14 mouse cellular contexts compared by ENCODE assay signal in the genomic region with DNA sequence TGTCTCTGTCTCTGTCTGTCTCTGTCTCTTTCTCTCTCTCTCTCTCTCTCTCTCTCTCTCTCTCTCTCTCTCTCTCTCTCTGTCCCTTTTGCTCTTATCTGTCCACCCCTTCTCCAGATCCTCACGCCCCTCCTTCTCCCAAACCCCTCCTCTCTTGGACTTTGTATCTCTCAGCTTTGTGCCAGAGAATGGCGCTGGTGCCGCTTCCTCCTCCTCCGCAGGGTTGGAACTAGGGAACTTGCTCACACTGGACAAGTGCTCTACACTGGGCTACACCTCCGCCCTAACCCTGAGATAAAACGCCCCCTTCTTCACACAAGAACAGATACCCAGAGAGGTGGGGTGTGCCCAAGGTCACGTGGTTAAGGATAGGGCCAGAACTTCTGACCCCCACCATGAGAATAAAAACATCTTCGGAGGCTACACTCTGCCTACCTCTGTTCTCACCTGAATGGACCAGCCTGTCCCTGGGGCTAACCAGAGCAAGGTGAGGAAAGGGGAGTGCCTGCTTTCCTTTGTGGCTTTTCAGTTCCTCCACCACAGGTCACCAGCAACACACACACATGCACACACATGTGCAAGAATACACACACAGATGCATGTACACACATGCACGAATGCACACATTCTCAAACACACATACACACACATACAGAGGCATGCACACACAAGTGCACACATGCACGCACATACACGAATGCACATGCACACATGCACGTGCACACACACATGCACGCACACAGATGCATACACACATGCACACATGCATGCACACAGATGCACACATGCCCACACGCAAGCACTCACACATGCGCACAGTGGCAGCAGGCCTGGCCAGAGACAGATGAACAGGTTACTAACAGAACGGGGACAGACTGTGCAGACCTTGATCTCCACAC. TPM values are rescaled to one million over a fixed set of nuclear protein-coding genes. Genes with fewer than 3 reads are reported as not detected.
A peak's percentile ranks its signal among the peaks of the same experiment; 100 is the strongest.
DNase-seq lines count a peak whose midpoint lies in the region; ATAC-seq lines count a peak whose summit lies in the region.
"Had no signal": no experiment of that assay in that cellular context is flagged by ENCODE, and none has a peak within 500 bp of the region (broad histone marks: within the 10 kb centered on the region; RNA-seq: fewer than 3 reads in every experiment).

No protein-coding gene starts in this region.

- H3K9ac ChIP-seq in lung, embryonic 16.5 days (ENCODE audit: low read length): no peak overlapping the region
- H3K9ac ChIP-seq in embryonic facial prominence, embryonic 15.5 days: no peak overlapping the region
- no peak overlapping the region for H3K9ac ChIP-seq in limb, embryonic 11.5 days (ENCODE audit: low read length)
- H3K9ac ChIP-seq: forebrain, embryonic 15.5 days; heart, embryonic 15.5 days; hindbrain, embryonic 15.5 days had no signal

- peak overlapping the region; percentile 91 for H3K27ac ChIP-seq in lung, embryonic 16.5 days (ENCODE audit: low read length)
- H3K27ac ChIP-seq in embryonic facial prominence, embryonic 15.5 days (replicated peaks): peak overlapping the region; percentile 85; the same call in 1 of the 2 replicates
- peak overlapping the region; percentile 21; the same call in 1 of the 2 replicates for H3K27ac ChIP-seq in limb, embryonic 11.5 days (replicated peaks; ENCODE audit: low read depth, low read length)
- H3K27ac ChIP-seq: forebrain, embryonic 15.5 days; heart, embryonic 15.5 days; hindbrain, embryonic 15.5 days; layer of hippocampus, adult 2 months had no signal

- no peak overlapping the region for H3K4me3 ChIP-seq in lung, embryonic 16.5 days (ENCODE audit: low read length)
- H3K4me3 ChIP-seq in embryonic facial prominence, embryonic 15.5 days (replicated peaks): no peak overlapping the region
- no peak overlapping the region for H3K4me3 ChIP-seq in limb, embryonic 11.5 days (ENCODE audit: low read depth, low read length)
- H3K4me3 ChIP-seq: forebrain, embryonic 15.5 days; heart, embryonic 15.5 days; hindbrain, embryonic 15.5 days; layer of hippocampus, adult 2 months had no signal

- no peaks in the 10 kb centered on the region for H3K9me3 ChIP-seq in lung, embryonic 16.5 days (ENCODE audit: control insufficient read depth, low read length)
- no peaks in the 10 kb centered on the region for H3K9me3 ChIP-seq in embryonic facial prominence, embryonic 15.5 days (replicated peaks)
- no peaks in the 10 kb centered on the region for H3K9me3 ChIP-seq in limb, embryonic 11.5 days (ENCODE audit: control insufficient read depth, low read length)
- H3K9me3 ChIP-seq: forebrain, embryonic 15.5 days; heart, embryonic 15.5 days; hindbrain, embryonic 15.5 days had no signal

- WGBS in lung, embryonic 16.5 days: 69% methylated on average over 16 of the region's 16 CpGs
- 83% methylated on average over 16 of the region's 16 CpGs for WGBS in embryonic facial prominence, embryonic 15.5 days
- WGBS in limb, embryonic 11.5 days: 88% methylated on average over 16 of the region's 16 CpGs

- H3K27me3 ChIP-seq in lung, embryonic 16.5 days (ENCODE audit: control insufficient read depth, insufficient read depth, low read depth, low read length): no peaks in the 10 kb centered on the region
- no peaks in the 10 kb centered on the region for H3K27me3 ChIP-seq in embryonic facial prominence, embryonic 15.5 days
- H3K27me3 ChIP-seq in limb, embryonic 11.5 days (ENCODE audit: control insufficient read depth, insufficient read depth, low read length): no peaks in the 10 kb centered on the region
- H3K27me3 ChIP-seq: forebrain, embryonic 15.5 days; heart, embryonic 15.5 days; hindbrain, embryonic 15.5 days had no signal

- no peaks in the 10 kb centered on the region for H3K36me3 ChIP-seq in lung, embryonic 16.5 days (ENCODE audit: control insufficient read depth, insufficient read depth, low read length)
- peaks cover 23% of the 10 kb centered on the region for H3K36me3 ChIP-seq in embryonic facial prominence, embryonic 15.5 days
- peaks cover 14% of the 10 kb centered on the region for H3K36me3 ChIP-seq in limb, embryonic 11.5 days (ENCODE audit: control insufficient read depth, insufficient read depth, low read length)
- H3K36me3 ChIP-seq: forebrain, embryonic 15.5 days; heart, embryonic 15.5 days; hindbrain, embryonic 15.5 days had no signal

- H3K4me2 ChIP-seq in lung, embryonic 16.5 days (ENCODE audit: low read depth, low read length): no peak overlapping the region
- H3K4me2 ChIP-seq in embryonic facial prominence, embryonic 15.5 days (replicated peaks): no peak overlapping the region
- H3K4me2 ChIP-seq in limb, embryonic 11.5 days (ENCODE audit: low read depth, severe bottlenecking): no peak overlapping the region
- H3K4me2 ChIP-seq: forebrain, embryonic 15.5 days; heart, embryonic 15.5 days; hindbrain, embryonic 15.5 days had no signal

- H3K4me1 ChIP-seq in lung, embryonic 16.5 days (replicated peaks; ENCODE audit: control insufficient read depth, insufficient read depth, low read length): peaks cover 34% of the 10 kb centered on the region
- H3K4me1 ChIP-seq in embryonic facial prominence, embryonic 15.5 days: peaks cover 70% of the 10 kb centered on the region
- H3K4me1 ChIP-seq in limb, embryonic 11.5 days (ENCODE audit: control insufficient read depth, insufficient read depth, low read length): peaks cover 62% of the 10 kb centered on the region
- H3K4me1 ChIP-seq: forebrain, embryonic 15.5 days; hindbrain, embryonic 15.5 days had no signal

- no peak for DNase-seq in lung, postnatal 14 days
- DNase-seq in limb, embryonic 11.5 days (ENCODE audit: low spot score): no peak
- DNase-seq in yolk sac, embryonic 10.5 days (ENCODE audit: low spot score): peak; percentile 76
- DNase-seq in left cerebral cortex, adult 9 months (ENCODE audit: low spot score in 2 of 2): no peak
- DNase-seq in thymus, adult 18-20 months: no peak
- DNase-seq: cerebellum, postnatal 36 days; right cerebral cortex, postnatal 25 days had no signal

- no peak for ATAC-seq in lung, embryonic 16.5 days (ENCODE audit: low read depth)
- ATAC-seq in embryonic facial prominence, embryonic 15.5 days (ENCODE audit: insufficient number of reproducible peaks, low FRiP score, low TSS enrichment, low read depth): no peak
- no peak for ATAC-seq in limb, embryonic 11.5 days (ENCODE audit: insufficient number of reproducible peaks, low FRiP score, low TSS enrichment, low read depth)
- ATAC-seq: CD4-positive, CD25-positive, alpha-beta regulatory T cell, adult 4 months; forebrain, embryonic 15.5 days had no signal

RNA-seq across cellular contexts. Expression of gene Tmem119, which starts 8.9 kb away (rescaled TPM):
- 49.9 and 51.1 TPM in 2 replicates for polyA plus RNA-seq in lung, embryonic 16.5 days (2015; fragmentation: Nextera tagmentation; extraction: Ambion mirVana)
- polyA plus RNA-seq in embryonic facial prominence, embryonic 15.5 days (2015; fragmentation: Nextera tagmentation; extraction: Ambion mirVana): 197 and 220 TPM in 2 replicates
- polyA plus RNA-seq in limb, embryonic 11.5 days (2014; fragmentation: Nextera tagmentation; extraction: Ambion mirVana): 112 and 131 TPM in 2 replicates
- polyA plus RNA-seq: CD4-positive, CD25-positive, alpha-beta regulatory T cell, adult 4 months had no signal

RNA-seq across cellular contexts. Expression of gene Iscu, which starts 18.9 kb away (rescaled TPM):
- polyA plus RNA-seq in lung, embryonic 16.5 days (2015; fragmentation: Nextera tagmentation; extraction: Ambion mirVana): 104 and 114 TPM in 2 replicates
- 102 and 106 TPM in 2 replicates for polyA plus RNA-seq in embryonic facial prominence, embryonic 15.5 days (2015; fragmentation: Nextera tagmentation; extraction: Ambion mirVana)
- polyA plus RNA-seq in limb, embryonic 11.5 days (2014; fragmentation: Nextera tagmentation; extraction: Ambion mirVana): 106 and 112 TPM in 2 replicates

RNA-seq across cellular contexts. Expression of gene Sart3, which starts 19.1 kb away (rescaled TPM):
- polyA plus RNA-seq in lung, embryonic 16.5 days (2015; fragmentation: Nextera tagmentation; extraction: Ambion mirVana): 40.6 and 42.5 TPM in 2 replicates
- polyA plus RNA-seq in embryonic facial prominence, embryonic 15.5 days (2015; fragmentation: Nextera tagmentation; extraction: Ambion mirVana): 47.9 and 48.0 TPM in 2 replicates
- polyA plus RNA-seq in limb, embryonic 11.5 days (2014; fragmentation: Nextera tagmentation; extraction: Ambion mirVana): 64.6 and 78.0 TPM in 2 replicates

RNA-seq across cellular contexts. Expression of gene Selplg, which starts 41.0 kb away (rescaled TPM):
- 7.4 and 9.5 TPM in 2 replicates for polyA plus RNA-seq in lung, embryonic 16.5 days (2015; fragmentation: Nextera tagmentation; extraction: Ambion mirVana)
- 5.3 TPM in 2 replicates for polyA plus RNA-seq in embryonic facial prominence, embryonic 15.5 days (2015; fragmentation: Nextera tagmentation; extraction: Ambion mirVana)
- polyA plus RNA-seq in limb, embryonic 11.5 days (2014; fragmentation: Nextera tagmentation; extraction: Ambion mirVana): 0.79 and 1.6 TPM in 2 replicates

RNA-seq across cellular contexts. Expression of gene Ficd, which starts 55.8 kb away (rescaled TPM):
- polyA plus RNA-seq in lung, embryonic 16.5 days (2015; fragmentation: Nextera tagmentation; extraction: Ambion mirVana): 6.4 and 6.9 TPM in 2 replicates
- 8.5 and 8.7 TPM in 2 replicates for polyA plus RNA-seq in embryonic facial prominence, embryonic 15.5 days (2015; fragmentation: Nextera tagmentation; extraction: Ambion mirVana)
- polyA plus RNA-seq in limb, embryonic 11.5 days (2014; fragmentation: Nextera tagmentation; extraction: Ambion mirVana): 3.5 and 3.7 TPM in 2 replicates

Comparison
In these comparisons a context has a peak if more than half of its experiments do, and no peak if none do; other contexts are left out.
1. H3K27ac ChIP-seq: peak in every context shown above with its lines; median percentile 91 in lung, embryonic 16.5 days; 85 in embryonic facial prominence, embryonic 15.5 days; 21 in limb, embryonic 11.5 days.